Mouse (Mus musculus) brain, adult 2 months (tissue): ENCODE measurements at regions not wholly inside any gene's neighbourhood (a gene's known extent, or its start where the extent isn't known, plus 50 kb on each side); places are given as distances from the start of the nearest gene placed in this dataset.

Experiments
- DNase-seq: peaks from one replicate; pipeline ENCODE4 v3.0.0; 2011; ENCODE audit warnings: low read depth, low spot score

DNA sequence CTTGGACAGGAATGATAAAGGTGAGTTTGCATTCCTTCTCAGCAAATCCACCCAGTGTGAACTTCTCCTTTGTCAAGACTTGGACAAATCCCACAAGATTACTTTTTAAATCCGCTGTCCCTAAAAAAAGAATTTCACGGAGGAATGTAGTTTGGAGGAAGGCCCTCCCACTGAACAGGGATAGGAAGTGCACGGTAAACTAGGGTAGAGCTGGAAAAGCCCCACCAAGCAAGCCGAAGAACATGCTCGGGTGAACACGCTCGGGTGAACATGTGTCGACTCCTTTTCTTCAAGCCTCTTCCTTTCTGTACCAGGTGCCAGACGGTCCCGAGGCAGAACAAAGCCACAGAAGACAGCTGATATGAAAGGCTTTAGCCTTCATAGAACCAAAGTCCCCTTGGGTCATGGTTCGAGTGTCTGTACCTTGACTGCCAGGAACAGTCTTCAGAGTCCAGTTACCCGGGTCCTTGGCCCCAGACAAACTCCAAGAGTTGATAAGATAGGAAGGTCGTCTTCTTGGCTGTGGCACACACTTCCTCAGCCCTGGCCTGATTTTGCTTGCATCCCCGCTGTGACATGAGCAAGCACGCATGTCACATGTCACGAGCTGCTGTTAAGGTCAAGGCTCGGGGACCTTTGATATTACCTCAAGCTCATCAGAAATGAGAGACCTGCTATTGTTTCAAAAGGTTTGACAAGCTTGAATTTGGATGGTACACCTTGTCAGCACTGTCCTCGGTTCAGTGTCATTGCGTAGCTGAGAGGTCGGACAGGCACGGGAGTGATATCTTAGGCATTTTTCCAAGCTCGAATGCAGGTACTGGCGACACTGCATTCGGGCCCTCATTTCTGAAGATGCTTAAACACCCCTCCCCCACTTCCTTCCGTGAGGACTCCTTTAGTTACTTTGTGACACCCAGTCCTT is 51.5 kb upstream of the Ryk start:
- DNase-seq: no peak

DNA sequence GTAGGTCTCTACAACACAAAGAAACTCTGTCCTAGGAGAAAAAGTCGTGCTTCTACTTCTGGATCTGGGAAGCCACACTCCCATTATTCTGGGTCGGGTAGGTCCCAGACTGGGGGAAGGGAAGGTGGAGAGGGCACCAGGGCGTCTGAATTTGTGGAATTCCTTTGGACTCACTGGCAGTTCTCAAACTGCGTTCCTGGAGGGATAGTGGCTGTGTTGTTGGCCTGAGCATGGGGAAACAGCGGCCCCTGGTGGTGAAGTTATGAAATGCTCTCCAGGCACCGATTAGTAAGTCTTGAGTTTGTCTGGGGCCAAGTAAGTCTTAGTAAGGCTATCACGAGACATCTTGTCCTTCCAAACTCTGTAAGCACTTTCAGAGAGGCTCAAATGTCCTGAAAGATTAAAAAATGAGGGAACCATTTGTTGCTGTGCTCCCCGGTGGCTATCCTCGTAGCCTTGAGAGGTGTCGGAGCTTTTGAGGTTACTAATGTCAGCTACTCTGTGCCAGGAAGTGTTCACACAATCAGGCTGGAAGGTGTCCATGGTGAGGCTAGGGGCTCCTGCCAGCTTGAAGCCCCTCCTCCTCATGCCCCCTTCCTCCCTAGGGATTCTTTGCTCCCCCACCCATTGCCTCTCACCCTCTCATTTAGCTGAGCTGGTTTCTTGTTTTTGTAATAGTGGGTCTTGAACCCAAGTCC is 50.2 kb upstream of the Ryk start:
- peak; percentile 90 for DNase-seq
